Mouse (Mus musculus) ES-E14 (cell line): ENCODE data around the gene Gm8439.

Experiments used
- CHD2 ChIP-seq: IDR thresholded peaks from 2 replicates; pipeline ENCODE4 v1.6.1; 2014; ENCODE audit warnings: mild to moderate bottlenecking, low read depth, low read length, inconsistent platforms
- HCFC1 ChIP-seq: IDR thresholded peaks from 2 replicates; pipeline ENCODE4 v1.6.1; 2012; ENCODE audit warnings: low read length, inconsistent platforms, borderline replicate concordance; ENCODE audit not compliant: insufficient read depth
- MAFK ChIP-seq: IDR thresholded peaks from 2 replicates; pipeline ENCODE4 v1.6.1; 2014; ENCODE audit warnings: mild to moderate bottlenecking, low read depth, low read length, inconsistent platforms; ENCODE audit not compliant: insufficient read depth
- ZC3H11A ChIP-seq: IDR thresholded peaks from 2 replicates; pipeline ENCODE4 v1.6.1; 2012; ENCODE audit warnings: low read depth, mild to moderate bottlenecking, inconsistent platforms, low read length, borderline replicate concordance

GRCm38 (mm10) chr4:120601774-120602173 is 13.2 kb downstream of the Gm8439 start:
- TF ChIP-seq ZC3H11A = no peak
- no peak for TF ChIP-seq HCFC1
- no peak for TF ChIP-seq MAFK
- no peak for TF ChIP-seq CHD2
